Mouse (Mus musculus): ENCODE results near the gene Gm37240. TPM values are rescaled to one million over a fixed set of nuclear protein-coding genes. Genes with fewer than 3 reads are reported as not detected.

Gene Gm37240
- polyA plus RNA-seq, 1 experiment: 0.26 TPM

DNA sequence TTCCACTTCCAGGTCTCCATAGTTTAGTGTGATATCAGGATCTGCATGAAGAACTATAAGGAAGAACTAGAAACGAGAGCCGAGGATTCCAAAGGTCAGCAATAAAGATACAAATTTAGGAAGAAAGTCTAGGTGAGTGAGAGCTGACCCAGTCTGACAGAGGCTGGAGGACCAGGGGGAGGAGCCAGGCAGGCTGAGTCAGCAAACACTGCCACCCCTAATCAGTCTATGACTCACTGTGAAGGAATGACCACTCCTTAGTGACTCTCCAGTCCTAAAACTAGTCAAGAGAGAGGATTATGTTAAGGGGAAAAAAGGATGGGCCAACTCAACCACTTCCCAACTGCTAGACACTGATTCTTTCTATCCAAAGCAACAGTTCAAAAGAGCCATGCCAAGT is 6.6 kb downstream of the Gm37240 start:
- no peak for DNase-seq (ENCODE audit: extremely low spot score in 1 of 2, low spot score in 1 of 2)

DNA sequence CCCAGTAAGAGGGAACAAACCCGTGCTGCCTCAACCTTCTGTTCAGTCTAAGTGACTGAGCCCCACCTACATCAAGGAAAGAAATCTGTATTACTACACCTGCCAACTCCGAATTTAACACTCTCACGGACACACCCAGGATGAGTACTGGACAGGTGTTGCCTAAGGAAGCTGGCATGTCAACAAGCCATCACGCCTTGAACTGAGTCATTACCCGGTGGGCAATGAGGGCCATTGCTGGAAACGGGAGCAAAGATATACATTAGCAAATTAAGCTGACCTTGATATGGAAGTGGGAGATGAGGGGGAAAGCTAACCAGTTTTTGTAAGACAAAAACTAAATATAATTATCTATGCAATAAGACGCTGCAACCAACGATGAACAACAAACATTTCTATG is 7.2 kb downstream of the Gm37240 start:
- no peak for DNase-seq (ENCODE audit: extremely low spot score in 1 of 2, low spot score in 1 of 2)

DNA sequence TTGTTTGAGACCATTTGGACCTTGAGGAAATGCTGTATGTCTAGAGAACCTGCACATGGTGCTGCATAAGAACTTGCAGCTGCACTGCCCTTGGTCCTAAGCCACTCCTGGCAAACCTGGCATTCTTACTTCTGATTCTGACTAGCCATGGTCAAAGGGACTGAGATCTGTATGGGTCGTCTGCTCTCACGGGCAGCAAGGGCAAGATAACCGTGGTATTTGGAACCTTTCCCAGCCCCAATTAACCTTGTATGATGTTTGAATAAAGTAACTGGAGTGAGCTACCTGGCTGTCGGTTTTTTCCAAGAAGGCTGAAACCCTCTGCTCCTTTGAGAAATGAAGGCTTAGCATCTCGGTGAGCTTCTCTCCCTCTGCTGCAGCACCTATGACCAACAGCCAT is 8.4 kb downstream of the Gm37240 start:
- DNase-seq (ENCODE audit: extremely low spot score in 1 of 2, low spot score in 1 of 2): no peak

DNA sequence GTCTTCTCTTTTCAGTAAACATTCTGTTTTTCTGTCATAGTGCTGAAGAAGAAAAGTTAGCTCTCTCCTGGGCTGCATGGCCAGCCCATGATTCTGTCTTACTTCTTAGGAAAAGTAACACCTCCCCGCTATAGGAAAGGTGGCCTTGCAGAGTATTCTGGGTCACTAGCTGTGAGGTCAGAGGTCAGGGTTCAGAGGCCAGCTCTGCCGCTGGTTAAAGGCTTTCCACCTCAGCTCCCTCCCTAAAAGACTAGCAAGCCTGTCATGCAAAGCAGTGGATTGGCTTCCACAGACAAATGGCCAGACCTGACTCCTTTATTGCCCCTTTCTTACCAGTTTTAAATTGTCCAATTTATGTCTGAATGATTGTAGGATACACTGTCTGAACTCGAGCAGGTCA is 23.3 kb downstream of the Gm37240 start:
- no peak for DNase-seq (ENCODE audit: extremely low spot score in 1 of 2, low spot score in 1 of 2)

DNA sequence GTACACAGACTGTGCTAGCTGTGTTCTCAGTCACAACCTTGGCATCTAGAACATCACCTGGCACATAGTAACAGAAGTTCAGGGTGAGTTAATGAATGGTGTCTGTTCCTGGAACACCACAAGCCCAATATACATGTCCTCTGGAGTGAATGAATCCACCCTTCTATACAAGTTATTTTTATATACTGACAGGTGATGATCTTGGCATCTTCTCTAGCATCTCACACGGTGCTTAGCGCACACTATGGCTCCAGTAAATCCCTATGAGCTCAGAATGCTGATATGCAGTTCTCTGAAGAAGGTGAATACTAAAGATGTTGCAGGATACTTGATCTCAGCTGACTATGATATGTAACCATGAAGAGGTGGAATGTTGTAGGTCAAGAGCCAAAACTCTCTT is 24.4 kb downstream of the Gm37240 start:
- DNase-seq (ENCODE audit: extremely low spot score in 1 of 2, low spot score in 1 of 2): no peak

DNA sequence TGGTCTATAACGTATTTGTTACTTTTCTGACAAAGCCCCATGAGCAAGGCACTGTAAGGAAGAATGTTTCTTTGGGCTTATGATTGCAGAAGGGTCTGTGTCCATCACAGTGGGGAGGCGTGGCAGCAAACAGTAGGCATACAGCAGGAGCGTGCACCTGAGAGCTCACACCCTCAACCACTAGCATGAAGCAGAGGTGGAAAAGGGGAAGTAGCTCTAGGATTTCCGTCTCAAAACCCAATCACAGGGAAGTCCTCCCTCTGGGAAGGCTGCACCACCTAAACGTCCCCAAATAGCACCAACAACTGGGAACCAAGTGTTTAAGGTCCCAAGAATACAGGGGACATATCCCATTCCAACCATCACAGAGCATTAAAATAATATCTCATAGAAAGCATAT is 26.3 kb downstream of the Gm37240 start:
- DNase-seq (ENCODE audit: extremely low spot score in 1 of 2, low spot score in 1 of 2): no peak

DNA sequence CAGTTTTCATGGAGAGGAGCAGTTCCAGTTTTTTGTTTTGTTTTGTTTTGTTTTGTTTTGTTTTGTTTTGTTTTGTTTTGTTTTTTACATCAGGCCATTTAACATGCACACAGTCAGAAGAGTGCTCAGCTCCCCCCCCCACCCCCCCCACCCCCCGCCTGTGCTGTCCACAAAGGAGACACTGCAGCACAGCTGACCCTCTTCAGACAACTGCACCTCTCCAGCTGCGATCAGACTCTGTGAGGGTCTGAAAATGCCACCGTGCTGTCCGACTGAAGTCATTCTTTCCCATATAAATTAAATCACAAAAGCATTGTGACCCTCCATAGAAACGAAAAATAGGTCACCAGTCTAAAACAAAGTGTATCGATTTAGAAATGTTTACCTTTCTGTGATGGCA is 28.0 kb downstream of the Gm37240 start:
- DNase-seq (ENCODE audit: extremely low spot score in 1 of 2, low spot score in 1 of 2): no peak

DNA sequence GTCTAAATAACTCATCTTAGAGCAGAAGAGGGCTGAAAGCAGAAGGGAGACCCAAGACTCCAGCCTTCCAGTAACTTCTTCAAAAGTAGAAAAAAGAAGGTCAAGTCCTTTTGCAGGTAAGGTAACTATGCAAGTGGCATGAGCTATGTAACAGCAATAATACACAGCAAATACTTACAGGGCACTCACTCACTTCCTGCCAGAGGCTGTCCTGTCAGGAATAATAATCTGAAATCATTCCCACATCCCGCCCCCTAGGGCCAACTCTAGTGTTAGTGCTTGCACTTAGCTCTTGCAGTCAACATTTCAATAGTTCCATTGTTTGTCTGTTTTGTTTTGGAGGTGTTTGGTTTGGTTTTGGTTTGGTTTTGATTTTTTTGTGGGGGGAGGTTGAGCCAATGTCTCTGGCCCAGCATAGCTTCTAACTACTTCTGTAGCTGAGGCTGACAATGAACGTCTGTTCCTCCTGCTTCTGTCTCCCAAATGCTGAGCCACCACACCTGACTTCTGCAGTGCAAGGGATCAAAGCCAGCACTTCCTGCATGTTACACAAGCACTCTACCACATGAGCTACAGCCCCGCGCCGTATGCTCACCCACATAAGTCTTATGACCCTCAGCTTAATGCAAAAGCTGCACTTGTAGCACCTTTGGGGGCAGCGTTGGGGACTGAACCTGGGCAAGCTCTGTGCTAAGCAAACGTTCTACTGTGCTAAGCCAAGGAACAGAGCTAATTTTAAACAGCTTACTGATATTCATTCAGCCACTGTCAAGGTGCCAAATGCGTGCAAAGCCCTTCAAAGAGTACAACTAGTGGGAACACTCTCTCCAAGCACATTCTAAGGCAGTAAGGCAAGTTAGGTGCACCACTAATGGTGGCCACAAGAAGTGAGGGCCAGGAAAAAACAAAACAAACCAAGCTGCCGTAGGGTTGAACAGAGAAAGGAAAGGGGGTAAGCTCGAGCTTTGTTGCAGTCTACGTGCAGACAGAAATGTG is 28.9 kb downstream of the Gm37240 start:
- no peak for DNase-seq (ENCODE audit: extremely low spot score in 1 of 2, low spot score in 1 of 2)

DNA sequence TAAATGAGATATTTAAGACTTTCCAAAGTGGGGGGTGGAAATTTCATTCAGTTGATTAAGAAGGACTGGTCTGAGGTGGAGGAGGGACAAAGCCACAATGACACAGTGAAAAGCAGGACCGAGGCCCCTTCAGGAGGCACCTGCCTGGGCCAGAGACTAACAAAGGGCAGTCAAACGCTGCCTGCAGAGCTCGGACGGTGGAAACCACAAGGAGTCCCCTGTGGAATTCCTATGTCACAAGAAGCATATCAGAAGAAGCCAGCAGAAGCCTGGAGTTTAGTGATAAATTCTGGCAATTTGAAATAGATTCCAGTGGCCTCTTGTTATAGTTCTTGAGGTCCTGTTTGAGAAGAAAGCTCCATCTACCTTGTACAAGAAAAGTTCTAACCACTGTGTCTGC is 30.2 kb downstream of the Gm37240 start:
- DNase-seq (ENCODE audit: extremely low spot score in 1 of 2, low spot score in 1 of 2): no peak

DNA sequence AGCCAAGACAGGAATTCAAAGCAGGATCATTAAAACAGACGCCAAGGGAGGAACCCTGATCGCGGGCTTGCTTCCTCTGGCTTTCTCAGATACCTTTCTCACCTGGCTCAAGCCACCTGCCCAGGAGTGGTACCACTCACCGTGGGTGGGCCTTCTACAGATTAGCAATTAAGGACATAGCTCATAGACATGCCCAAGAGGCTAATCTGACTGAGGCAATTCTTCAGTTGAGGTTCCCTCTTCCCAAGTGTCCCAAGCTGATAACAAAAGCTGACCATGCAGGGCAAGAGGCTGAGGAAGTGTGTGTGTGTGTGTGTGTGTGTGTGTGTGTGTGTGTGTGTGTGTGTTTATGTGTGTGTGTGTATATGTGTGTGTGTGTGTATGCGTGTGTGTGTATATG is 31.4 kb downstream of the Gm37240 start:
- DNase-seq (ENCODE audit: extremely low spot score in 1 of 2, low spot score in 1 of 2): no peak

DNA sequence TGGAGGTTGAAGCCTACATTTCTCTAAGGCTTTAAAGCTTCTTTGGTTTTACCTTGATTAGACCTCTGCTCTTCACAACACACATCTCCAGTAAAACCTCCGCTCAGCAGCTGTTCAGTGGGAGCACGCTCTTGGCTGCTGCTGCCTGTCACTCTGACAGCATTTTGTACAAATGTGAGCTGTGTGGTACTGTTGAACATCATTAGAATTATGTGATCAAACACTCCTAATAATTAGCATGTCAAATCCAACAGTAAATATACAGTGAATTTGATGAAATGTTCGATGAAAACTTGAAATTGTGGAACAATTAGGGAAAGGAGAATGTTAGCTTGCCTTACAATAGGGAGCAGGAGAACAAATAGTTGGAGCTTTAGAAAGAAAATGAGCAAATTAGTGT is 32.3 kb downstream of the Gm37240 start:
- no peak for DNase-seq (ENCODE audit: extremely low spot score in 1 of 2, low spot score in 1 of 2)

DNA sequence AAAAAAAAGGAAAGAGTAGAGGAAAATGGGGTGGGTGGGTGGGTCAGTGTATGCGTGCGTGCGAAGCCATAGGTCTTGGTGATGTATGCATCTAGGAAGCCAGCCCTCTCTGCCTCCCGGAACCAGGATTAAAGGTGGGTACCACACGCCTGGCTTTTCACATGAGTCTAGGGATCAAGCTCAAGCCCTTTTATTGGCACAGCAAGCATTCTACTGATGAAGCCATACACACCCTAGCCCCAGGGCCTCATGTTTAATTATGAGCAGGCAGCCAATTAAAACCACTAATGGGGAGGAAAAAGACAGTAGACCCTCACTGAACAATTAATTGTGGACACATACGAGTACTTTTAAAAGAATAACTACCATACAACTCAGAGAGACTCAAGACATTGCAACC is 33.2 kb downstream of the Gm37240 start:
- no peak for DNase-seq (ENCODE audit: extremely low spot score in 1 of 2, low spot score in 1 of 2)

DNA sequence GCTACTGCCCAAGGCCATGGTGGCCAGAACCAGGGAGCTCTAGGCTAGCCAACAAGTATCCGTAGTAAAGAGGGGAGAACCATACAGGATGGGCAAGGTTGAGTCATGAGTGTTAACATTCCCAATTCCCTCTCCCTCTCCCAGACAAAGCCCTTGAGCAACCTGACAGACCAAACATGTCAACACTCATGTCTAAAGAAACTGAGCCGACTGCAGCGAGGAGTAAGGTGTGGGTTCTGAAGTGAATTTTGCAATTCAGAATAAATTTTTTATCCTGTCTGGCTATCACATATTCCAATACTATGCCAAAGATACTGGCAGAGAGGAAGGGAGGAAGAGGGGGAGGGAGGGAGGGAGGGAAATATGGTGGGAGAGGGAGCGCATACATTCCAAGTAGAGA is 33.6 kb downstream of the Gm37240 start:
- no peak for DNase-seq (ENCODE audit: extremely low spot score in 1 of 2, low spot score in 1 of 2)

DNA sequence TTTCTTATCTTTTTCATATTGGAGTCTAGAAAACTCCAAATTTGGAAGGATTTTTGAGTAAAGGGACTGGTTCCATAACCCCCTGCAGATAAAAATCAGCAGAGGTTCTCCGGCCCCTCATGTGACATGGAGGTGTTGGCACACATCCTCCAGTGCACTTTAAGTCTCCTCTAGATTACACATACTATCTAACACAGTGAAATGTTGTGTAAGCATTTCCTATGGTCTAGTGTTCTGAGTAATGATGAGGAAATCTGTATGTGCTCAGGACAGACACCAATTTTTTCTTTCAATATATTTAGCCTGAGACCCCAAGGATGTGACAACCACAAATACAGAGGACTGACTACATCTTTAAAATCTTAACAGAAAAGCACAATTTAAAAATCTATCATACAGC is 37.2 kb downstream of the Gm37240 start:
- DNase-seq (ENCODE audit: extremely low spot score in 1 of 2, low spot score in 1 of 2): no peak

DNA sequence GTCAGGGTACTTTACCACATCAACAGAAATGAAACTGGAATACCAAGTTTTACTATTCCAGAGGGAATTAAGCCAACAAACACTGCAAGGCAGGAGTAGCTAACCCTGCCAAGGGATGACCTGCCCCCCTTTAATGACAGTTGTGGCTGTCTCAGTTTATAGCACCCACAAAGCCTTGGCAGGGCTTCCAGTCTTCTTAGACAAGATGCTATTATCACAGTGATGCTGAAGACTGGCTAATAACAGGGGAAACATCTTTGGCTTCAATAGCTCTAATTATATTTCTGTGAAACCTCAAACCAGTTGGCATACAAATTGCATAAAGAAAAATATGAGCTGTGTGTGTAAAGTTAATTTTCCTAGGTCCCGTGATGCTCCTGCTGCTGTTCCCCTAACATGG is 41.0 kb downstream of the Gm37240 start:
- DNase-seq (ENCODE audit: extremely low spot score in 1 of 2, low spot score in 1 of 2): no peak

DNA sequence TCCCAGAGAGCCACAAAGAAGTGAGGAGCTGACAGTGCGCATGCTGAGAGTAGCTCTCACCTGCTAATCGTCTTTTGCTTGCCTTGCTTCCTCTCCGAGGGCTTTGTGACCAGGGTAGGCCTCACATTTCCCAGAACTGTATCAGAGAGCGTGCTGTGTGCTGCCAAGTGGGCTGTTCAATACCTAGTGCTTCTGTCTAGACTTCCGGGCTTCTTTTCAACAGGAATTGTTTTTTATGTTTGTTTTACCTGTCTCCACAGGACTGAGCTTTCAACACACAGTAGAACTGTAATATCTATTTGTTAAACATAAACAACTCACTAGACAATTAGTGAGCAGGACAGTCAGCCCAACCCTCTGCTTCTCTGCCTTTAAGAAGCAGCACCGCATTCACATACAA is 42.0 kb downstream of the Gm37240 start:
- no peak for DNase-seq (ENCODE audit: extremely low spot score in 1 of 2, low spot score in 1 of 2)

DNA sequence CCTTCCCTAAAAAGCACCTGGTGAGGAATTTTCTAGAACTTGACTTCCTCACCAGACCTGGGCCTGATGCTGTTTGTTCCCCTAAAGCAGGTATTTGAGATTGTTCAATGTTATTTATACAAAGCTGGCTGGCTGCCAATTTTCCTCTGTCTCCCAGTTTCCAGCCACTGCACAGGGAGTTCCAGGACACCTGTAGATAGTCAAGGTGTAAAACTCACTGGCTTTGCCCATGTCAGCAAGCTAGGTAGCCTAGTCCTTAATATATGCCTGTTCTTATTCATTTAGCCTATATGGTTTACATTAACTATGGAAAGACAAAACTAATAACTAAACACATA is 44.5 kb downstream of the Gm37240 start:
- DNase-seq (ENCODE audit: extremely low spot score in 1 of 2, low spot score in 1 of 2): no peak

DNA sequence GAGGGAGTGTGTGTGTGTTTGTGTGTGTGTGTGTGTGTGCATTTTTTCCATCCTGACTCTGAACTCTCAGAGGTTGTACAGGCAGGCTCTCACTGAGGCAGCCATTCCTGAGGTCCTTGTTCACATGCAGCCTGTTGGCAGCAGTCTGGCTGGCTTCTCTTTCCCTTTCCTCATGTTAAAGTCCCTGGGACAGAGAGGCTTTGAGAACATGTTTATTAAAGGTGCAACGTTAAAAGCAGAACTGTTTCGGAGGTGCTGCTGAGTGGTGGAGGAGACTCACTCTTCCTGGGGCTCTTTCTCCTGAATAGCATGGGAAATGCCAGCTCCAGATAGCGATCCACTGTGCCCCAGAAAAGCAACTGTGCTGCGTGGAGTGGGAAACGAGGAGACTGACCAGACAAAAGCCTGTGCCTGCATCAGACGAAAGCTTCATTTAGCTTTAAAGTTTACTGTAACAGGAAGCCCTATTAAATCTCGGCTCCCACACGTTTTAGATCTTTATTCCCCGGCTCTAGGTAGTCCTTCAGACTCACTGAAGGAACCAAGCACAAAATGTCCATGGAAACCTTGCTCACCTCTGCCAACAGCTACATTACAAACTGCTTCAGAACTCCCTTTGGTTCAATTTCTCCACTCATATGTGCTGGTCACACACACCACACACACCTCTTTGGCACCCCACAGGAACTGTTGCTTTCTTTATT is 45.0 kb downstream of the Gm37240 start:
- peak in 1 of 2 experiments; percentile 18 for DNase-seq (ENCODE audit: extremely low spot score in 1 of 2, low spot score in 1 of 2)

DNA sequence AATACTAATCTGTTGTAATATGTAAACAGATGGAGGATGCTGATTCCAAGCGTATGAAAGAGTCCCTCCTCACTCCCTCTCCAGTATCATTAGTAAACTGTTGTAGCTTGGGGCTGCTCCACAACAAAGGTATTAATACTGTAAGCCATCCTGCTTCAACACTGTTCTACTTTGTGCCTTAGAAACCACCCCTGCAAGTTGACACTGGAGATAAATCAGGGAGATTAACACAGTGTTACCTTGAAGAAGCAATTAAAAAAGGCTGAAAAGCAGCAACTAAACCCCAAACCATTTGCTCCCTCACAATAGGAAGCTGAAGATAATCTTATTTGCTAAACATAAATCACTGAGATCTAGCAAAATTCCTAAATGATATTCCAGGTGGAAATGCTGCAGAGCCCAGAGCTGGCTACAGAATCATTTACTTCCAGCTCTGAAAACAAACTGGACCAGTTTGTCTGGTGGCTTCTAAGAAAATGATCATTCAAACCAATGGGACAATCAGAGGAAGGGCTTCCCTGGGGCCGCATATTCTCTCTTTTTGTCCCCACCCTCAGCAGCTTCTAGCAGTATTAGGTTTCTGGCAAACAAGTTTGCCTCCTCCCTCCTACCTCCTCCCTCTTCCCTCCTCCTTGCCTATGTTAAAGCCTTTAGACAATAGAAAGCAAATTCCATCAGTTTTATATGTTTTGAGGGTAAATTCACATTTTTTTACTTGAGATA is 45.7 kb downstream of the Gm37240 start:
- no peak for DNase-seq (ENCODE audit: extremely low spot score in 1 of 2, low spot score in 1 of 2)

DNA sequence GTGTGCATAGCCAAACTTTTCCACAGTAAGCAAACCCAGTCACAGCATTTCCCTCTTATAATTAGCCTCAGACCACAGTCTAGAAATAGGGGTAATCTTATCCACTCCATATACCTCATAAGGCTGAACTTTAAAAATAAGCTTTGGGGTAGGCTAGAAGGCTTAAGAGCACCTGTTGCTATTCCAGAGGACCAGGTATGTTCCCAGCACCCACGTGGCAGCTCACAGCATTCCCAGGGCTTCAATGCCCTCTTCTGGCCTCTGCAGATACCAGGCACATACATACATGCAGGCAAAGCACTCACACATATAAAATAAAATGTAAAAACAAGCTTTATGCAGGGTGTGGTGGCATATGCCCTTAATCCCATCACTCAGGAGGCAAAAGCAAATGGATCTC is 53.7 kb downstream of the Gm37240 start:
- DNase-seq (ENCODE audit: extremely low spot score in 1 of 2, low spot score in 1 of 2): no peak

DNA sequence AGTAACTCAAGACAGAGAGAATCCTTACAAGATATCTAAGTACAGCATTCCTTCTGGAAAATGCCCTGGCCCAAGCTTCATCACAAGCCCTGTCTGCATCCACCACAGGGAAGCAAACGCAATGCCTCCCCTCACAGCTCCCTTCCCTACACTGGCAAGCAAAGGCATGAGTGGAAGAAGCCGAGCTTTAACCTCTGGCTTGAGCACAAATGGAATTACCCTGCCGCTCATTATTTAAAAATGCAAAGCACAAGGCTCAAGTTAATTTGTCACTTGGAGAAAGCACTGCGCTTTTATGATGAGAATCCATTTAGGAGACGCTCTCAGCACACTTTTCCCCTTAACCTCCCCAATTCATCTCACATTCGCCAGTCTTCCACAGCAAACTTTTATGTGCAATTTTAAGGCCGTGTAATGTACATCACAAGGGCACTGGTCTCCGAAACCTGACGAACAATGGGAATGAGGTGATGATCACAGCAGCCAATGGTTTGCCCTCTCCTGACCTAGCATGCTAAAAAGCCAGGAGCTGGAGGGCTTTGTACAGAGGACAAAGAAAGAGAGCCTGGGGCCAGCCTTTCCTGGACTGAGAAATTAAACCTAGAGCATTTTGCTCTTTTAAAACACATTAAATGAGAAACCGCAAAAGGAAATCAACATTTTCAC is 54.7 kb downstream of the Gm37240 start:
- no peak for DNase-seq (ENCODE audit: extremely low spot score in 1 of 2, low spot score in 1 of 2)

All from frontal cortex, adult 2 months (tissue).